Mouse (Mus musculus) adrenal gland, adult (tissue): ENCODE measurements around the gene Adipor2.
"Not testable (repeated sequence)": the region's sequence is repeated elsewhere in the genome, so short reads cannot be mapped to it uniquely, and the experiment has no call there.

ENCODE experiments used
- DNase-seq, 2 experiments: peaks; one replicate each; pipeline ENCODE4 v3.0.0; 2022 to 2023; ENCODE audit warnings: low spot score in 1 of 2; ENCODE audit not compliant: inconsistent age in 2 of 2

The Adipor2 gene

DNA sequence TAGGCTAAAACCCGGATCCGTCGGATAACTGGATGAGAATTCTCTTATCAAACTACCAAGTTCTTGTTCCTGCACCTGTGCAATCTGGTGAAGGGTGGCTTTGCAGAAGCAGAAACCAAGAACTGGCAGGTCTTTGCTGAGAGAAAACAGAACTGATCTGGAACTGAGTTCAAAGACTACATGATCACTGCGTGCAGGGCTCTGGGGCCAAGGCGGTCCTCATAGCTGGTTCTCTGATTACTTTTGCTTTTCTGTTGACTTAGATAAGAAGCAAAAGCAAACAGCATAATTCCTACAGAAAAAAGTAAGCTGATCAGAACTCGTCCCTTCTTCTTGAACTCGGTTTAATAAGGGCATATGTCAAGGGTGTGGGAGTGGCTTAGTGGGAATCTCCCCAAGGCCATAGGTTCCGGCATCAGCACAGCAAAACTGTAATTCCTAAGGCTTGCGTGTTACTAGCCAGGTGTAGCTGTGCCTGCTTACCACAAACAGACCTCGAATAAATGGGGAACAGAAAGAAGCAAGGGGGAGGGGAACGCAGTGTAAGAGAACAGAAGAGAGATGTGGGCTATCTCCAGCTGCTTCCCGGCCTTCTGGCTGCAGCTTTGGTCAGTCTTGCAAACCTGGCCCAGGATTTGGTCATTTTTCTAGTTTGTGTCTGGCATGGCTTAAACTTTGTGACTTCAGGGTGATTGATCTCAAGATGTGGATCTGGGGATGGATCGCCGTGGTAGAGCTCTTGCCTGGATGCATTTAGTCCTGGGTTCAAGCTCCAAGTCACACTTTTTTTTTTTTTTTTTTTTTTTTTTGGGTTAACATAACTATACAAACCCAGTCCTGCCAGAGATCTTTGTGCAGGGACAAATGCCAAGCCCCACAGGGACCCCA, 21.8 kb downstream of the Adipor2 start:
- peak; percentile 30 to 74 for DNase-seq

DNA sequence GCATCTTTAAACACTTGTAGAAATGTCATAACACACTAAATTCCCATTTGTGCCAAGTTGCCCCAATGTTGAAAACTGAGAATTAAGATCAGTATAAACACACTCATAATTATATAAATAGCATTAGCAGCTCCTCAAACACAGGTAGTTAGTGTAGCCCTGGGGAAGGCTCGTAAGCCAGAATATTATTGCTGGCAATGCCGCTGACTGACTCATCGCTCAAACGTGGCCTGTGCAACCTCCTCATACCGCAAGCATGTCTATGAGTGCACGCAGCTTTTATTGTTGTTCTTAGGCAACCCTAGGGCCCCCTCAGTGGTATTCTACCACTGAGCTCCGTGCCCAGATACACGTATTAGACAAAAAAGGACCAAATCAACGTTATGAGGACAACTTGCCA, 24.7 kb downstream of the Adipor2 start:
- DNase-seq, result peak; percentile 53 to 77

DNA sequence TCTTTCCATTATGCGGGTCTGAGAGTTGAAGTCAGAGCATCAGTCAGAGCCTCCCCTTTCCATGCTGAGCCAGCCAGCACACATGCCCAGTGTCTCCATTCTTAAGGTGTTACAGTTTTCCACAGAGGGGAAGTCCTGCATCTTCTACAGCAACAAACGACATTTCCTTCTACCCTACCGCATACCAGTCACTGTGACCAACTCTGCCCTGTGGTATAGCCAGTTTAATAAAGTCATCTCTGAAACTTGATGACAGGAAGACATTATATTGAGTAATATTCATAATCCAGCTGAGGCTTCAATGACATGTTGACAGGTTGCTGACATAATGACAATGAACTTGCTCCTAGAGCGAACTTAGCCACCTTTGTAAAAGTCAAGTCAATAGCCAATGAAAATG, 26.8 kb downstream of the Adipor2 start:
- no peak for DNase-seq

DNA sequence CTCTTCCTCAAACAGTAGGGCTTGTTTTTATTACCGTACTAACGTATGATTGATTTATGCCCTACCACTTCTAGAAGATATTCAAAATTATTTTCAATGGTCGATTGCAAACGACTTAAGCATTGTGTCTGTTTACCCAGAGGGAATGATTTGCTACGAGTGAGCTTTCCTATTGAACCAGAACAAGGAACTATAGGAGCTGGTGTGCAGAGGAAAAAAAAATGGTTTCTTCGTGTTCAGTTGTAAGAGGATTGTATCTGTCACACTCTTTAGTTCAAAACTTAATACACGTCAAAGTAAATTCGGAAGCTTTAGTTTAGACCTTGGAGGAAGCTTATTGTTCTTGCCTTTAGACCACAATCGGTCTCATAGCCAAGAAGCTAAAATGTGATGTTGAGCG, 28.4 kb downstream of the Adipor2 start:
- DNase-seq, result no peak

DNA sequence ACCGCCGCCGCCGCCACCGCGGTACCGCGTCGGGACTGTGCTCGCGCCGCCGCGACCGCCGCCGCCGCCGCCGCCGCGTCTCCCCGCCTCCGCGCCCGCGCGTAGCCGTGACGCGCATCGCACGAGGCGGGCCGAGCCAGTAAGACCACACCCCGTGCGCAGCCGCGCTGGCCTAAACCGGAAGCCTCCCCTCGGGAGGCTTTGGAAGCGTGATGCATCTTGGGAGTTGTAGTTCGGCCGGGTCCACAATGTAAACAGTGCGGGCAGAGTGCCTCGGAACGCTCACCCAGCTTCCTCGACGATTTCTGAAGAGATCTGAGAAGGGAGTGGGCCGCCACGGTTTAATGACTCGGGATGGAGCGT, 28.9 kb downstream of the Adipor2 start:
- DNase-seq, result peak; percentile 96 to 97

DNA sequence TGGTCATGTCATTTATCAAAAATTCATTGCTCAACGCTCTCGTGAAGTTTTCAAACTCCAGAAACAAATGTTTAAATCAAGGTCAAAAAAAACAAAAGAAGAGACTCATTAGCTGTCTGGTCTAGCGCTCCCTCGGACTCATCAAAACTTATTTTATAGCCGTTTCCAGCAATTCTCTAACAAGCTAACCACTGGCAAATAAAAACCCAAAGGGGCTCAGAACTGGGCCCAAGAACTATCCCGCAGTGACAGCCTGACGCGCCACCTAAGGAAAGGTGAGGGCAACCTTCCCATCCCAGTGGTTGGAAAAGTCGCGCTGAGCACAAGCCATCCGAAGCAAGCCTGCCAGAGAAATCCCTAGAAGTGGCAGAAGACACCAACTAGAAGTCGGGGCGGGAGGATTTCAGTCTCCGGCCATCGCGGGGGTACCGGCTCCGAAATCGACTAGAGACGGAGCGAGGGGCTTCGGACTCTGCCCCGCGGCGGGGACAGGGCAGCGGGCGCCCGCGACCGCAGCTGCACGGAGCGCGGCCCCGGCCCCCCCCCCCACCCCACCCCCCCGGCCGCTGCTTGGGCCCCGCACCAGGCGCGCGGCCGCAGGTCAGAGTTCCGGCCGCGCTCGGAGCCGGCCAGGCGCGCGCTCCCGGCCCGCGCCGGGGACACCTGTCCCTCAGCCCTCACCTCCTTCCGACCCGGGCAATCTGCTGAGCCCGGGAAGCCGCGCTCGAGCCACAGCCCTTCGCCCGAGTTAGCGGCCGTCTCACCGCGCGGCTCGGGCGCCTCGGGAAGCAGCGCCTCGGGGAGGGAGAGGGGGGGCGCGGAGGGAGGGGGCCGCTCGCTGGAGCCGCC, 29.5 kb downstream of the Adipor2 start:
- DNase-seq, result peak; percentile 53 to 87

DNA sequence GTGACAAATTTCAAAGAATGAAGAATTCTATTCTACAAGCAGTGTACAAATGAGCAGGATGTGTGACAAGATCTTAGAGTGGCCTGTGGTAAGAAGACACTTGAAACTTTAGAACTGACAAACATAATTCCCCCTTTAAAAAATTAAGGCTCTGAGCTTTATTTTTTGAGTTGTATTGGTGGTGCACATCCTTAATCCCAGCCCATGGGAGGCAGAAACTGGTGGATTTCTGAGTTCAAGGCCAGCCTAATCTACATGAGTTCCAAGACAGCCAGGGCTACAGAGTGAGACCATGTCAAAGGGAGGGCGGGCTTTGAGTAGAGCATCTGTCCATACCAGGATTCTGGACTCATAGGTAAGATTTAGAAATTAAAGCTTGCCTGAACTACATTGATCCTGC, 30.7 kb downstream of the Adipor2 start:
- no peak for DNase-seq

DNA sequence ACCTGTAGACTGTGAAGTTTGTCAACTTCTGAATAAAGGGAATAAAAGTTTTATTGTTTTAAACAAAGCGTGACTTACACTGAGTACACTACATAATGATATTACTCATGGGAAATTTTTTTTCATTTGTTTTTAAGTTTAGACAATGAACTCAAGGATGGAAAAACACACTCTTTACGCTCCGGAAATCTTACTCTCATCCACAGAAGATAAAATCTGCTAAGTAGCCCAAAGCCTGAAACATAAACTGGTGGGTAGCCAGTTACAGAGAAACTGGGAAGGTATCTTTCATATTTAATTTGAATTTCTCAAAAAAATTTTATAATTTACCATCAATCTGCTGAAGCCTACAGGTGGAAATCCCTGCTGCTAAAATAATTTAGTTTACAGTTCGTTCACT, 31.1 kb downstream of the Adipor2 start:
- DNase-seq, result no peak

DNA sequence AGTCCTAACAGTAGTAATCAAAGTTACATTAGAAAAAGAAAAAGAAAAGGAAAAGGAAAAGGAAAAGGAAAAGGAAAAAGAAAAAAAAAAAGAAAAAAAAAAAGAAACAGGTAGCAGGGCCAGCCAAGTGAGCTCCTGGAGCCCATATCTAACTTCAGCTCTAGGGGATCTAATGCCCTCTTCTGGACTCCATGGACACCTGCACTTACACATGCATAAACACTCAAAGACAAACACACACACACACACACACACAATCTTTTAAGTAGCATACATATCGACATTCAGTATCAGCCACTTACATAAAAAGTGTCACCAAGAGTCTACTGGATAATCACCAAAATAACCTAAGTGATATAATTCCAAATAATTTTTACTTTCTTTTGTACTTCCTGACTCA, 31.8 kb downstream of the Adipor2 start:
- DNase-seq, result no peak

DNA sequence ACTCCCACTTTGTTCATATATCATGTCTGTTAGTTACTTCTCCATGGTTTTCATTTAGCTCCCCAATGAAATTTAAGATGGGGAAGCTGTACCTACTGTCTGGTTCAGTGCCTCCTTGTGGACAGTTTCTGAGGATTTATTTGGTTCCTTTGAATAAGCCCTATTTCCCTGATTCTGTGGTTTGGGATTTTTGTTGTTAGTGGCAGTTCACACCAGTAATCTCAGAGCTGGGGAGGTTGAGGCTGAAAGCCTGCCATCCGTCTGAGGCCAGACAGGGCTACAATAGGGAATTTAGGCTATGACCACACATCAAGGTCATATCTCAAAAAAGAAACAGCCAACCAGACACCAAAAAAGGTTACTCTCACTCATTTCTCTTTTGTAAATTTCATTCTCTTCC, 38.9 kb downstream of the Adipor2 start:
- DNase-seq, result peak in 1 of 2 experiments; percentile 37

DNA sequence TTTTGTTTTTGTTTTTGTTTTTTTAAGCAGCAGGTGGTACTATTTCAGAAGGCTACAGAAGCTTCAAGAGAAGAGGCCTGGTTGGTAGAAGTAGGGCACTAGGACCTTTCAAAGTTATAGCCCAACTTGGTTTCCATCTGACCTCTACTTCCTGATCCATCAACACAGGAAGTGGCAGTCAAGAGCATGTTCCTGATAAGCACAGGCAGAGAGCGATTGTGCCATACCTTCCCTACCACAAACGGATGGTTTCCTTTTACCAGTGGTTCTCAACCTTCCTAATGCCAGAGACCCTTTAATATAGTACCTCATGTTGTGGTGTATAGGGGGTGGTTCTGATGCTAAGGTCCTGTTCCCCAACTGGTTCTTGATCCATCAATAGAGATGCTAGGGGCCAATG, 39.9 kb downstream of the Adipor2 start:
- DNase-seq, result peak in 1 of 2 experiments; percentile 40

DNA sequence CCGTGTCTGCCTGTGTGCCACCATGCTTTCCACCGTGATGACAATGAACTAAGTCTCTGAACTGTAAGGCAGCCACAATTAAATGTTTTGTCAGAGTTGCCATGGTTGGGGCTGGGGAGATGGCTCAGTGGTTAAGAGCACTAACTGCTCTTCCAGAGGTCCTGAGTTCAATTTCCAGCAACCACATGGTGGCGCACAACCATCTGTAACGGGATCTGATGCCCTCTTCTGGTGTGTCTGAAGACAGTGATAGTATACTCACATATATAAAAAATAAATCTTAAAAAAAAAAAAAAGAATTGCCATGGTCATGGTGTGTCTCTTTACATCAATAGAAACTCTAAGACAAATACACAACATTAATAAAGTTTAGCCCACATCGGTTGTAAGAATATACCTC, 42.5 kb downstream of the Adipor2 start:
- no peak for DNase-seq

DNA sequence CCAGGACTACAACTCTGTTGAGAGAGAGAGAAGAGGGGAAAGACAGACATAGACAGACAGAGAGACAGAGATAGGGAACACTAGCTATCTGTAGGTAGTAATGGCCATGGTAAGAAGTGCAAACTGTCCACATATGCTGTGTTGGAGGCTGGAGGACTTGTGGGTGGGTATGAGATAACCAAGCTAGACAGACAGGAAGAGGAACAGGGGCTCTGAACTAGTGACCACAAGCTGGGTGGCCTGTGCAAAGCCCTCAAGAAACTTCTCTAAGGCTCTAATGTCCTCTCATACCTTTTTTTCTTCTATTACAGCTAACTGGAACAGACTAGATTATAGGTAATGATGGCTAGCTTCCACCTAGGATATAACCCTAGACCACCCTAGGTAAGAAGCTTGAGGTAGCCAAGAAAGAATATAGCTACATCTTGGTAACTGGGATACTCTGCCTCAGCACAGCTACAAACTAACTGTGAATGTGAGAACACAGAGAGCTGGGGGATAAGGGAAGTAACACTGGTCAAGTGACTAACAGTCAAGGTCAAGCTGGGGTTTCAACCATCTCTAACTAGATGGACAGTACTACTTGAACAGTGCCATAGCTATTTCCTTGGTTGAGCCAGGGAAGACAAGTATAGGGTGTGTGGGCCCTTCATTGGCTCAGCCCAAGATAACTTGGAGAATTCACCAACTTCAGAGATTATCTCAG, 44.4 kb downstream of the Adipor2 start:
- peak in 1 of 2 experiments; percentile 33 for DNase-seq

DNA sequence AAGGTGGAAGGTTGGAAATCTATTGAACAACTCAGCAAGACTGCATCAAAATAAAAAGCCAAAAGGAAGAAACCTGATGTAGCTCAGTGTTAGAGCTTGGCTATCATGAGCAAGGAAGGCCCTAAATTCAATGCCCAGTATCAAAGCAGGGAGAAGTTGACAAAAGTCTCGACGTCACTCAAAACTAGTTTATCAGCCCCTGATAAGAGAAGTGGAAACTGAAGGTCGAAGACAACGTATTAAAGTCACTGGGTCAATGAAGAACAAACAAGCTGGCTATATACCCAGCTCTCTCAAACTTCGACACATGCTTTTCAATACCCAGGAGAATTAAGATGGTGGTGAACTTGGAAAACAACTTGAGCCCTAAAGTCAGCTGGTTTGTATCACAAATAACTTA, 45.3 kb downstream of the Adipor2 start:
- DNase-seq, result peak in 1 of 2 experiments; percentile 56

DNA sequence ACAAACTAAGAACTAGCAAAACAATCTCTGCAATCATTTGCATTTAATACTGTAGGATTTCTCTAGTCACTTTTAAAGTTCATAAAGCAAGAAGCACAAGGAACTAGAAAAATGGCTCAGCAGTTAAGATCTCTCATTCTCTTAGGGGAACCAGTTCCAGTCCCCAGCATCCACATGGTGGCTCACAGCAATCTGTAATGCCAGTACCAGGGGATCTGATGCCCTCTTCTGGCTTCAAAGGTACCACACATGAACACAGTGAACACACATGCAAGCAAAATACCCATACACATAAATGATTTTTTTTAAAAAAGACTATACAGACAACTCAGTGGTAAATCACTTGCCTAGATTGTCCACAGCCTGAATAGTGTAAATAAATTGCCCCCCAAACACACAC, 45.9 kb downstream of the Adipor2 start:
- DNase-seq, result no peak

DNA sequence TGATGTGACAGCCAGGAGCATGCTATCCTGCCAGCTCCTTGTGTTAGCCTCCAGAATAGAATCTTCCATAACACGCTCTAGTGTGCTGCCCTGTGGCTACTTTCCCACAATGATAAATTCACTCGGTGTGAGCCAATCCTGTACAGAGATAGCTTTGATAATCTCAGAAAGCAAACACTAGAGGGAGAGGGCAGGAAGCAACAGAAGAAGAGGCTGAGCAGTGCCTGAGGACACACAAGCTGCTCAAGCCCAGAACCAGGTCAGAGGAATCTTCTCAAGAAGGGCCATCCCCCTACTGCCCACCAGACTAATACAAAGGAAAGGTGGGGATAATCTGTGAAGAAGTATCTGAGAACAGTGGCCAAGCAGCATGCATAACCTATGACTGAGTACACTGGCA, 50.1 kb downstream of the Adipor2 start:
- DNase-seq, result no peak

DNA sequence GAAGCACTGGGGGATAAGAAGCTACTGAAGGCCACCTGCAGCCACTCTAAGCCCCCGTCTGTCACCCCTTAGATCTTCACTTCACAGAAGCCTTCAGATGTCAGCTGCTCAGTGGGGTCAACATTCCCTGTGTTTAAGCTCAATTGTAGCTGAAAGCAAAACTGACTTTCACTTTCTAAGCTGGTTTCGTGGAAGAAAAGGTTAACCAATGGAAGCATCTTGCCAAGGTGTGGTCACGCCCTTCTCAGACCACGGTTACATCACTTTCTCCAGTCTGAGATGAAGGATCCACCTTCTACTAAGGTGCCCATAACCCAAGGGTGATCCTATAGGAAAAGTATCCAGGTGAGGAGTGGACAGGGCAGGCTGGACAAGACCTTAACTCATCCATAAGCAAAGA, 50.7 kb downstream of the Adipor2 start:
- not testable (repeated sequence) for DNase-seq

DNA sequence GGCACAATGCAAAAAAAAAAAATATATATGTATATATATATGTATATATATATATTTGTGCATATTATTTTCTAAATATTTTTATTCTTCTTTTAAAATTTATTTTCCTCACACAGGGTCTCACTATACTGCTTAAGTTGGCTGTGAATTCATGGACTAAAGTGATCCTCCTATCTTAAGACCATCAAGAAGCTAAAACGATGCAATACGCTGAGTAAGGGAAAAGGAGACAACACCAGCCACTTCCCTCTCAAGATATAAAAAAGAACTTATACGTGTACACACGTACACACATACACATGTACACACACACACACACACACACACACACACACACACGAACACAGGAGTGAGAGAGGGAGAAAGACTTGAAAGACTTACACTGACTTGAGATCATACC, 53.9 kb downstream of the Adipor2 start:
- no peak for DNase-seq

DNA sequence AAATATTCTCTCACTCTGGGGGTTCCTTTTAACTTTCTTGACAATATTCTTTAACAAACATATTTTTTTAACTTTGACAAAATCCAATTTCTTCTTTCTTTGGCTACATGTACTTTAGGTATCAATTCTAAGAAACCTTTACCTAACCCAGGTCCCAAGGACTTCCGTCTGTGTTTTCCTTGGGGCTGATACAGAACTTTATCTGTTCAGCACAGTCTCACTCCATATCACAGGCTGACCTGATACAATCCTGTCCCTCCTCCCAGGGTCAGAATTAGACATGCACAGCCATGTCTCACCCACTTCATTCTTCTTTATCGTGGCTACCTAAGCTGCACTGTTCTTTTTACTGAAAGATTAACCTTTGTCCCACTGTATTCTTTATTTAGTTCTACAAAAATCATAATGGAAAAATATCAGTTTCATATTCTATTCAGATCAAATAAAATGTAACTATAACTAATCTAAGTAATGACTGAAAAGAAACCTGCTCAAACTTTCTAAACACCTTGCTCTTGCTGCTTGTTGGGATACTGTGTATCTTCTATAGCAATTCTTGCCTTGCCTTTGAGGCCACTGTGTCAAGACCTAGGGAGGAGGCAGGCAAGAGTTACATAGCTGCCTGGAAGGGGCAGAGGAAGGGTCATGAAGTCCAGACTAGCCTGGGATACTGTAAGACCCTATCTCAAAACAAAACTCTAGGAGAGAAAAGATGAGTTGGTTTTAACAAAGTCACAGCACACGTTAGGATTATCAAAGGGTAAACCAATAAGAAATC, 56.4 kb downstream of the Adipor2 start:
- DNase-seq, result no peak

DNA sequence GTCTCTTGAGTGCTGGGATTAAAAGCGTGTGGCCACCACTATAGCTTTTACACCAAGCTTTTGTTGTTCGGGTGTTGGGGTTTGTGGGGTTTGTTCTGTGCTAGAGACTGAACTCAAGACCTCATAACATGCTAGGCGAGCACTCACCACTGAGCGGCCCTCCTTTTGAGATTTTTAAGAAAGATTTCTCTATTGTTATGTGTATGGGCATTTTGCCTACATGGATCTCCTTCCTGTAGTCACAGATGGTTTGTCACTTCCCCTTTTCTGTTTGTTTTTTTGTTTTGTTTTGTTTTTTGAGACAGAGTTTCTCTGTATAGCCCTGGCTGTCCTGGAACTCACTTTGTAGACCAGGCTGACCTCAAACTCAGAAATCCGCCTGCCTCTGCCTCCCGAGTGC, 57.3 kb downstream of the Adipor2 start:
- not testable (repeated sequence) for DNase-seq
